Mouse (Mus musculus) testis, postnatal 14 days (tissue): ENCODE measurements around the gene Cd300lg.

Source experiments
- DNase-seq: peaks from one replicate; pipeline ENCODE4 v3.0.0; 2021; ENCODE audit warnings: low spot score

The Cd300lg gene

GRCm38 (mm10) chr11:102051954-102052353 lies 10.6 kb downstream of the Cd300lg start:
- DNase-seq = no peak

DNA sequence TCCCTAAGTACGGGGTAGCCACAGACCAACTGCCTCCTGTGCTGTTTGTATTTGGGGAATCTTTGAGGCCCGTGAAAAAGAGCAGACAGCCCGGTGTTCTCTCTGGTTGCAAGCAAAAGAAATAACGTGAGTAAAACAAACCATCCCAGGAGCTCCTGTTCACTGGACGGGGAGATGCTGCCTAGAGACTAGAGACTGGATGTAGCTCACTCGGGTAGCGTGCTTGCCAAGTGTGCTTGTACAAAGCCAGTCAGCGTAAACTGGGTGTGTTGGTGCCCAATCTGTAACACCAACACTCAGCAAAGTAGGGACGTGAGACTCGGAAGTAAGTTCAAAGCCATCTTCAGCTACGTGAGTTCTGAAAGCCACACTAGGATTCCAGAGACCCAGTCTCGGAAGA lies 11.4 kb downstream of the Cd300lg start:
- DNase-seq = no peak

GRCm38 (mm10) chr11:102053183-102053582 lies 11.9 kb downstream of the Cd300lg start:
- no peak for DNase-seq

DNA sequence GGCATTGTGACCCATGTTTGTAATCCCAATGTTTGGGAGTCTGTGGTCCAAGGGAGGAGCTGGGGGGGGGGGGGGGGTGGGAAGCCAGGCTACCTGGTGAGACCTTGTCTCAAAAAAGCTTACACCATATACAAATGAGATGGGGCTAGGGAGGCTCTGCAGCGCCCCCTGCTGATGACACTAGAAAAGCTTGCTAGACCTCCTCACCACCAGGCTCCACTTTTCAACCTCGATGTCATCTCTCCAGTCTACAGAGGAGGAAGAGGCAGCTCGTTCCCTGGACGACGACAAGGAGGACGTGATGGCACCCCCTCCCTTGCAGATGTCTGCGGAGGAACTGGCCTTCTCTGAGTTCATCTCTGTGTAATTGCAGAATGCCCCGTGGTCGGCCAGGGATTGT lies 12.5 kb downstream of the Cd300lg start:
- no peak for DNase-seq

GRCm38 (mm10) chr11:102061236-102061940 lies 20.1 kb downstream of the Cd300lg start:
- peak; percentile 61 for DNase-seq

DNA sequence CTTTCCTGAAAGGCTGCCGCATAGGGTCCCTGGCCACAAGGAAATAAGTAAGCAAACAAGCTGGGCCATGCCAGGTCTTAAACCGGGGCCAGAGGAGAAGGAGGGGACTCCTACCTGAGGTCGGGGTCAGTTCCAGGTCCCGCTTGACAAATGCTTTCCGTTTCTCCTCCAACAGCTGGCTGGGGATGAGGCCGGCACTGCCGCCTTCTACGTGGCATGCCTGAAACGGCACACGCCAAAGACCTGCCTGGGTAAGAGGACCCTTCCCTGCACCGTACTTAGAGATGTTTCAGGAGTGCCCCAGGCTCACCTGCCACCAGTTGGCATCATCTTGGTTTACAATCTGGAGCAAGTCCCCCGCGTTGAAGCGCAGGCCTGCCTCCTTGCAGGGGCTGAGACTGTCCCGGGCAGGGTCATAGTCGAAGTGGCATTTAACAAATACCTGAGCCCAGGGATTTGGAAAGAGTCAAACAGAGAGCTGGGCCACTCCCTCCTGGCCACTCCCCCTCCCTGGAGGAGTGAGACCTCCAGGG lies 20.7 kb downstream of the Cd300lg start:
- no peak for DNase-seq

DNA sequence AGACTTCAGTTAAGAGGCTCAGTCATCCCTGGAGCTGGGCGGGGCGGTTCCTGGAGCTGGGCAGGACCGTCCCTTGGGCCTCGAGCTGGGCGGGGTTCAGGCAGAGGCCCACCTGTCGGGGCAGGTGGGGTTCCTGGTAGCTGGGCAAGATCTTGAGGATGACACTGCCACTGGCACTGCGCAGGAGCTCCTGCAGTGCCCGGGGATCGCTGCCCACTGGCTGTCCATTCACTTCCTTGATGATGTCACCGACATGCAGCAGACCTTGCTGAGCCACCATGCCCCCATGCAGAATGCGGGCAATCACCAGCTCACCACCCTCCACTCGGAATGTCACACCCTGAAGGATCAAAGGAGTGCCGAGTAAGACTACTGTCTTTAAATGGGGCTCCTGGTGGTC lies 21.8 kb downstream of the Cd300lg start:
- no peak for DNase-seq

DNA sequence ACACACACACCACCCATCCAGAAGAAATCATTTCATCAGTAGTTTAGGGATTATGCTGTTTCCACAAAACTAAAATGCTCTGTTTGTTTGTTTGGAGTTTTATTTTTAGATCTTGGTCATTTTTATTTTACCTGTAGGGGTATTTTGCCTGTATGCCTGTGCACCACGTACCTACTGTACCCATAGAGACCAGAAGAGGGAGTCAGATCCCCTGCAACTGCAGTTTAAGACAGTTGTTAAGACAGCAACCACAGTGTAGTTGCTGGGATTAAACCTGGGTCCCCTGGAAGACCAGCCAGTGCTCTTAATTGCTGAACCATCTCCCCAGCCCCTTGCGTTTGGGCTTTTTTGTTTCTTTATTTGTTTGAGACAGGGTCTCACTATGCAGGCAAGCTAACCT lies 27.7 kb downstream of the Cd300lg start:
- no peak for DNase-seq

GRCm38 (mm10) chr11:102069633-102070032 lies 28.3 kb downstream of the Cd300lg start:
- no peak for DNase-seq

DNA sequence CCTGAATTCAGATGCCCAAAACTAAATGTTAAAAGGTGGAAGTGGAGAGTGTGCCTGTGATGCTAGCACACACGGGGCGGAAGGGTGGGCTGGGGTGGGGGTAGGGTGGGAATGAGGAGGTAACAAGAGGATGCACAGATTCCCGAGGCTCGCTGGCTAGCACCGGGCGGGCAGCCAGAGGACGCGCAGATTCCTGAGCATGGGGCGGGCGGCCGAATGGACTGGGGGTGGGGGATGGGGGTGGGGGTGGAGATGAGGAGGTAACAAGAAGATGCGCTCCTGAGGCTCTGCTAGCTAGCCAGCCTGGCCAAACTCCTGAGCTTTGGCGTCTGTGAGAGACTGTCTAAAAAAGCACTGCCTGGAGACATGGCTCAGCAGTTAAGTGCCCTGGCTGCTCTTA lies 29.1 kb downstream of the Cd300lg start:
- no peak for DNase-seq

GRCm38 (mm10) chr11:102072729-102073128 lies 31.4 kb downstream of the Cd300lg start:
- DNase-seq = no peak

GRCm38 (mm10) chr11:102073722-102074121 lies 32.4 kb downstream of the Cd300lg start:
- DNase-seq = no peak

- peak; percentile 76 for DNase-seq
These were observed 41.0 kb downstream of the Cd300lg start for GRCm38 (mm10) chr11:102082322-102082721.

DNA sequence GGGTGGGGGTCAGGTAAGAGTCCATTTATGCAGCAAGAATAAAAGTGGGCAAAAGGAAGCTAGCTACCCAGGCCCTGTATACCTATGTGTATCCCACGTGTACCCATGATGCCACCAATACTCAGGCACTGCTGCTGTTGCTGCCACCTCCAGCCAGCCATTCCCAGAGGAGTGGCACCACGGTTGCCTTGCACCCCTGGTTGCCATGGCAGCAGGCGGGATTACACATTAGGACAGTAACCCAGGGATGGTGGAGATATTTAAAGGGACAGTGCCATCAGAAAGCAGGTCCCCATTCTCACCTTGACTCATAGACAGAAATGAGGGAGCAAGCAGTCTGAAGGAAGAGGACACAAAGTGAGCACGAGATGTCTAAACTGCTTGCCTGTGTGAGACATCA lies 41.9 kb downstream of the Cd300lg start:
- no peak for DNase-seq

- DNase-seq = no peak
These were observed 42.9 kb downstream of the Cd300lg start for GRCm38 (mm10) chr11:102084159-102084558.

- DNase-seq = no peak
These were observed 45.0 kb downstream of the Cd300lg start for GRCm38 (mm10) chr11:102086331-102086730.

DNA sequence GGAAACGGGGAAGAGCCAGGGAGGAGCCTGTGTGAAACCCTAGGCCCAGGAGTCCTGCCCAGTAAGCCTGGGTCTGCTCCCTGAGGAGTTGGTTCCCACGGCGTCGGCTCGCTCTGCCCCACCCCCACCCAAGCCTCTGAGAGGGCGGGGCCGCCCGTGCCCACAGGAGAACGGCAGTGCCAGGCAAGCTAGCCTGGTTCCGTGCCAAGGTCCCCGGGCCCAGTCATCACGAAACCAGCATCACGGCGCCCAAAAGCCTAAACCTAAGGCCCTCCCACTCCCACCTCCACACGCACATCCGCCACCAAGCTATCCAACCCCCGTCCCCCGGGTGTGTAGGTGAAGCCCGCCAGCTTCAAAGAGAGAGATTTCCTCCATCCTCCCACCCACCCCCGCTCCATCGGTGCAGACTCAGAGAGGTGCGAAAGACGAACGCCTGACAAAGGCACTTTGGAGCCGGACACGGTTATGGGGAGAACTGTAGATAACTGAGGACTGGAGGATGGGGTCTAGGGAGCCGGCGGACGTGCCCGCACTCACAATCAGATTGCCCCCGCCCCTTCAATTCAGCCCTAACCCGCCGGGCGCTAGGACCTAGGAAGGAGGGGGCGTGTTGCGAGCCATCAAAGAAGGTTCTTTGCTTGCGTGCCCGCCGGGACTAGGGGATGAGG lies 45.9 kb downstream of the Cd300lg start:
- DNase-seq = peak; percentile 40

DNA sequence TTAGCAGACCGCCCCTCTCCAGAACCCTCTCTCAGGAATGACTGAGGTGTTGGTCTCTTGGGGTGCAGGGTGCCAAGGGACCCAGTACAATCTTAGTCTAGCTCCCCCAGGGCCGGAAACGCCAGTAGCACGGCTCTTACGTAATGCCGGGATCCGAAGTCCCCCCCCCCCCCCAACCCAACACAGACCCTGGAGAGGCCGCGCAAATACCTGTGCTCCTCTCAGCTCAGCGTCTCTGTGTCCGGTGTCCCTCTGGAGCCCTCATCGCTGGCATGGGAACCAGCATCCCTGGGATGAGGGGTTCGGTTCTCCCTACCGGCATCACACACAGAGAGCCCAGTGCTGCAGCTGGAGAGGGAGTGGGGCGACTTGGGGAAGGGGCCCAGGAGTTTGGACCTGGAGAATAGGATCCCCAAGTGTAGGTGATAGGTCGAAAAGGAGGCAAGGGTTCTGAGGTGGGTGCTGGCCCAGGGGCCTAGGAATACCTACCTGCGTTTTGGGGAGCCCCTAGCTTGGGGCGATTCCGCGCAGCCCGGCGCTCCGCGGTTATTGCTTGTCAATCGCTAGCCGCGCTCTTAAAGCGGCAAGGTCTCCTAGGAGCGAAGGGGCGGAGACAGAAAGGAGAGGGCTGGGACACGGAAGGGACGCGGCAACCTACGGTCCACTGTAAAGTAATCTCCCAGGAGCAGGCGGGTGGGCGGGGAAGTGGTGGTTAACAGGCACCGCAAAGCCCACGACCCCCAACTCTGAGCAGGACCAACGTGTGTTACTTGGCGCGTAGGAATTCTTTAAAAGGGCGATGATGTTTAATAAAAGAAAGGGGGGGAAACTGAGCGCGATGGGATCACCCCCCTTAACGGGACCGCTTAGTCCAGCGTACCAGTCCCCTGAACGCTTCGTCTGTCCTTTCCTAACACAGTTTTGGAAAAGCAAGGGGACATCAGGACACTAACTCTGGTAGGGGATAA lies 46.9 kb downstream of the Cd300lg start, which contains the start of gene Mpp2:
Gene Mpp2, minus strand, starts transcription at position 585 of the 968 bp plus-strand sequence.
- DNase-seq = no peak

DNA sequence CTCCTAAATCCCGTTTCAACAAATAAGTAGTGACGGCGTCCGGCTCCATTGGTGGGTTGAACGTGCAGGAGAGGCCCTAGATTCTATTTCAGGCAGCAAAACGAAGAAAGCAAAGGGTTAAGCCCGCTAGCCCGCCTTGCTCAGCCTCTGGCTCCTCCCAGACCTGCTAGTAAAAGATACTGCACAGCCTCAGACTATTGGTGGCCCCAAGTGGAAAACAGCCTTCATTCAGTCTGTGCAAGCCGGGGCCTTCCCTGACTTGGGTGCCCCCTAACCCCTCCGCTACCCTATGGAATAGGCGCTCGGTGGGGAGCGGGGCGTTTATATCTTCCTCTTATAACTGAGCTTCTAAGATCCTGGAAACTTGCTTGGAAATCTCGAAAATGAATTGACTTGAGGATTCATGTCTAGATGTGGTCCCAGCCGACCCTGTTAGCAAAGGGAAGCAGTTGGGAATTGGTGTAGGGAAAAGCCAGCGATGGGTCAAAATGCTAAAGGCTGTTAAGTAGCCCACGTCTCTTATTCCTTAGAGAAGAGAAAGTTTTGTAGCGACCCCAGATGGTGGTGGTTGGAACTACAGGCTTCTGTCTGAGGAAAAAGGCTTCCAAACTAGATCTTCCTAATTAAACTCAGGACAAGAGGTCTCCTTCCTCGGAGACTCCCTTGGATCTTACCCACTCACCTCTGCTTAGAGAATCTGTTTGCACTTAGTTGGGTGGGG lies 47.9 kb downstream of the Cd300lg start:
- DNase-seq = peak; percentile 53

- no peak for DNase-seq
These were observed 54.4 kb downstream of the Cd300lg start for GRCm38 (mm10) chr11:102095676-102096075.

DNA sequence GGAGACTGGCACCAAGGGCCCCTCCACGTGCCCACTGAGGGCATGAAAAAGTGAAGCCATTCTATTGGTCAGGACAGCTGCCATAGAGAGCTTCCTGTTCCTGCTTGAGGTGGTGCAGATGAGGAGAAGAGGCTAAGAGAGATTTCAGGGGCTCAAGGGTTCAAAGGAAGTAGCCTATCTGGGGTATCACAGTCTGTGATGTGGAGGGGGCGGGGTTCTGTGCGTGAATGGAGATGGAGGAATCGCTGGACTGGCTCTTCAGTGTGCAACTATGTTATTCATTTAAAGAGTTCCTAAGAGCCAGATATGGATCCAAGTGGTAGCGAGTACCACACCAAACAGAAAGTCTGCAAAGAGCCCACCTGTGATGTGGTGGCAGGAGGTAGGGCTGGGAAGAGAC lies 55.1 kb downstream of the Cd300lg start:
- DNase-seq = no peak
